Mouse (Mus musculus): ENCODE measurements around the gene Gm9736. TPM values are rescaled to one million over a fixed set of nuclear protein-coding genes. Genes with fewer than 3 reads are reported as not detected.
"Not testable (repeated sequence)": the region's sequence is repeated elsewhere in the genome, so short reads cannot be mapped to it uniquely, and the experiment has no call there.

The Gm9736 gene
- polyA plus RNA-seq (2015; fragmentation: Nextera tagmentation; extraction: Ambion mirVana) = not detected in 2 replicates

GRCm38 (mm10) chr10:77751254-77751653 lies at the start of gene Gm9736:
Gene Gm9736 (minus strand): TSS chr10:77751354.
- H3K4me3 ChIP-seq (replicated peaks); H3K4me2 ChIP-seq (replicated peaks); H3K27ac ChIP-seq; H3K36me3 ChIP-seq; H3K27me3 ChIP-seq (replicated peaks); ATAC-seq; H3K9me3 ChIP-seq; H3K9ac ChIP-seq; H3K4me1 ChIP-seq (replicated peaks): not testable (repeated sequence)
- 75% methylated on average over 1 of the region's 1 CpGs for WGBS

DNA sequence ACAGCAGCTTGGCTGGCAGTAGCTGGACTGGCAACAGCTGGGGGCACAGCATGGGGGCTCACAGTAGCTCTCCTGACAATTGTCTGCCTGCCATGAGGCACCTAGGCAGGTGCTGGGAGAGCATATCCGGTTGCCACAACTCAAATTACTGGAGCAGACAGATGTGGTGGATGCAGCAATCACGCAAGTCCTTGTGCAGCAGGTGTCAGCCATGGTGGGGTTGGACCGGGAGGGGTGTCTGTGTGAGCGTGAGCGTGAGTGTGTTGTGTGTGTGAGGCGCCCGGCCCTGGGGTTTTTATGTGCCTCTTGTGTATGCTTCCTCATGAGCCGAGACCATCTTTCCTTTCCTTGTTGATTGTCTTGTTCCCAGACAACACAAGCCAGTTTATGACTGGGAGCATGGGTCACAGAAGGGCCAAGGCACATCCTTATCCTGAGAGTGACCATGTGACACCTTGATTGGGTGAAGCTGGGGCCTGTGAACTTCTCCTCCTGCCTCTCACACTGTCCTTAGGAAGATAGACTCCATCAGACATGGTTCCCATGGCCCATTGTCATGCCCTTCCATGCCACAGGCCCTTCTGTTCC lies 47.9 kb upstream of the Gm9736 start, which contains the start of gene Gm19668:
Gm19668 (minus strand) TSS at position 213 of the 588 bp plus-strand sequence.
- Histone ChIP-seq H3K4me2 (replicated peaks) (no peak within 1 kb of the TSS), H3K27me3 (replicated peaks) (no peaks in the 10 kb centered on the region), H3K27ac (no peak within 1 kb of the TSS), H3K4me1 (replicated peaks) (no peaks in the 10 kb centered on the region), H3K36me3 (no peaks in the 10 kb centered on the region), H3K9ac (no peak within 1 kb of the TSS), H3K4me3 (replicated peaks) (no peak within 1 kb of the TSS), H3K9me3 (no peaks in the 10 kb centered on the region)
- WGBS = 56% methylated on average over 8 of the region's 8 CpGs
- no peak for ATAC-seq

DNA sequence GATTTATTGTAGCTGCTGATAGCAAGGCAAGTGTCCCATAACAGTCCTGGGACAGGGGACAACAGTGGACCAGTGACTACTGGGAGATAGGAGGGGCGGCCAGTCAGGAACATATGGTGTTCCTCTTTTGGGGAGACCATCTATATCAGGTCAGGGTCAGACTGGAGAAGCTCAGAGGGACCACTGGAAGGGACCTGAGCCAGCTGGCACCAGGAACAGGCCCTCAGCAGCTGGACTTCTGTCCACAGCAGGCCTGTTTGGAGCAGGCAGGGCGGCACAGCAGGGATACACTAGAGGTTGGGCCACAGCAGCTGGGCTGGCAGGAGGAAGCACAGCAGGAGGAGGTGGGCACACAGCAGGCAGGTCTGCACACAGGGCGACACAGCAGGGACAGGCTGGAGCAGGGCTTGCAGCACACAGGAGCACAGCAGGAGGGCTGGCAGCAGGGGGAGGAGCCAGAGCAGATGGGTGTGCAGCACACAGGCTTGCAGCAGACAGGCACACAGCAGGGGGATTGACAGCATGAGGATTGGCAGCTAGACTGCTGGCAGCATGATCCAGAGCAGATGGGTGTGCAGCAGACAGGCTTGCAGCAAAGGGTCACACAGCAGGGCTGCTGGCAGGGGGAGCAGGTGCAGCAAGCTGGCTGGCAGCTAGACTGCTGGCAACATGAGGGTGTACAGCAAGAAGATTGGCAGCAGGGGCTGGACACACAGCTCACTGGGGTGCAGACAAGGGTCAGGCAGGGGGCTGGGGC lies 47.2 kb upstream of the Gm9736 start:
- not testable (repeated sequence) for H3K4me1 ChIP-seq (replicated peaks); H3K4me3 ChIP-seq (replicated peaks); ATAC-seq; H3K36me3 ChIP-seq; H3K4me2 ChIP-seq (replicated peaks); H3K9ac ChIP-seq; H3K9me3 ChIP-seq; H3K27me3 ChIP-seq (replicated peaks); H3K27ac ChIP-seq
- 68% methylated on average over 3 of the region's 3 CpGs for WGBS

- H3K4me2 ChIP-seq (replicated peaks) = no peak overlapping the region
- no peaks in the 10 kb centered on the region for H3K36me3 ChIP-seq
- no peaks in the 10 kb centered on the region for H3K4me1 ChIP-seq (replicated peaks)
- no peak for ATAC-seq
- H3K9ac ChIP-seq = no peak overlapping the region
- 32% methylated on average over 3 of the region's 3 CpGs for WGBS
- no peaks in the 10 kb centered on the region for H3K9me3 ChIP-seq
- no peak overlapping the region for H3K4me3 ChIP-seq (replicated peaks)
- H3K27me3 ChIP-seq (replicated peaks) = no peaks in the 10 kb centered on the region
- no peak overlapping the region for H3K27ac ChIP-seq
Observed at GRCm38 (mm10) chr10:77797677-77798076, 46.5 kb upstream of the Gm9736 start.

- H3K27ac ChIP-seq = no peak within 1 kb of the TSS
- no peaks in the 10 kb centered on the region for H3K27me3 ChIP-seq (replicated peaks)
- H3K9ac ChIP-seq = no peak within 1 kb of the TSS
- no peak within 1 kb of the TSS for H3K4me2 ChIP-seq (replicated peaks)
- no peaks in the 10 kb centered on the region for H3K9me3 ChIP-seq
- 64% methylated on average over 2 of the region's 2 CpGs for WGBS
- H3K4me3 ChIP-seq (replicated peaks) = no peak within 1 kb of the TSS
- ATAC-seq = no peak
- no peaks in the 10 kb centered on the region for H3K4me1 ChIP-seq (replicated peaks)
- no peaks in the 10 kb centered on the region for H3K36me3 ChIP-seq
Observed at GRCm38 (mm10) chr10:77794976-77795375, 43.8 kb upstream of the Gm9736 start, which contains the start of gene Gm9639. Gene Gm9639 (minus strand): TSS chr10:77795076.

DNA sequence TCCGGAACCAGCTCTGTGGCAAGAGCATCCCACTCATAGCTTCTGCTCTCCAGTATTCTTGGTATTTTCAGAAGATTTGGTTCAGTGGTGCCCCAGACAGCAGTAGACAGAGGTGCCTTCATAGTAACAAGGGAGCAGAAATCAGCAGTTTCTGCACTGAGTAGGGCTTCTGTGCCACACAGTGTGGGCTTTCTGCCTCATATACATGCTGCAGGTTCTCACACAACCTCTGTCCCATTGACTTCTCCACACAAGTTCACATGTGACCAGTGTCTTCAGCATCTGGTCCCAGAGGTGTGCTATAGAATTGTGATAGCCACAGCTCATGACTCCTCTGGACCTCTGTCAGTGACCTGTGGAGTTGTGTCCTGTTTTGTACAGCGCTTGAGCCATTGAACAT lies 37.5 kb upstream of the Gm9736 start:
- Histone ChIP-seq H3K36me3 (no peaks in the 10 kb centered on the region), H3K9ac (no peak overlapping the region), H3K4me1 (replicated peaks) (no peaks in the 10 kb centered on the region), H3K4me3 (replicated peaks) (no peak overlapping the region), H3K27ac (no peak overlapping the region), H3K9me3 (no peaks in the 10 kb centered on the region), H3K4me2 (replicated peaks) (no peak overlapping the region), H3K27me3 (replicated peaks) (no peaks in the 10 kb centered on the region)
- WGBS = 82% methylated on average over 2 of the region's 2 CpGs
- no peak for ATAC-seq

DNA sequence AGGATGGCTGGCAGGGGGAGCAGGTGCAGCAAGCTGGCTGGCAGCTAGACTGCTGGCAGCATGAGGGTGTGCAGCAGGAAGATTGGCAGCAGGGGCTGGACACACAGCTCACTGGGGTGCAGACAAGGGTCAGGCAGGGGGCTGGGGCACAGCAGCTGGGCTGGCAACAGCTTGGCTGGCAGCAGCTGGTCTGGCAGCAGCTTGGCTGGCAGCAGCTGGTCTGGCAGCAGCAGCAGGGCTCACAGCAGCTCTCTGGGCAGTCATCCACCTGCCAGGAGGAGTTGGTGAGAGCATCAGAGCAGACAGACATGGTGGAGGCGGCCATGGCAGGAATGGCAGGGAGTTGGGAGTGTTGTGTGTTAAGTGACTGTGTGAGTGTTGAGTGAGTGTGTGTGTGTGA lies 36.7 kb upstream of the Gm9736 start, which contains the start of gene Gm7137:
Gm7137 (minus strand) TSS at position 325 of the 400 bp plus-strand sequence.
- 79% methylated on average over 1 of the region's 1 CpGs for WGBS
- not testable (repeated sequence) for H3K9ac ChIP-seq; H3K27me3 ChIP-seq (replicated peaks); H3K4me2 ChIP-seq (replicated peaks); H3K36me3 ChIP-seq; ATAC-seq; H3K4me1 ChIP-seq (replicated peaks); H3K4me3 ChIP-seq (replicated peaks); H3K9me3 ChIP-seq; H3K27ac ChIP-seq

DNA sequence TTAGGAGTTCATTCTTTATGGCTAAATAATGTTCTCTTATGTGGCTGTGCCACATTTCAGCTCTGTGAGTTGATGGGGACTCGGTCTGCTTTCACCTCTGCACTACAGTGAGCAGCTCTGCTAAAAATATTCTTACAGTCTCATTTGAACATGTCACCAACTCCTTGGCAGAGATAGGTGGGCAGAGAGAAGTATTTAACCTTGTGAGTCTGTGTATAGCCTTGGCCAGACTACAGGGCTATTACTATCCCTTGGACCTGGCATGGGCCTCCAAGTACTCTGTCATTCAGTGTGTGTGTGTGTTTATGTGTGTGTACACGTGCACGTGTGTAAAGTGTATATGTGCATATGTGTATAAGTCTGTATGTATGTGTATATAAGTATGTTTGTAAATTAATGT lies 32.2 kb upstream of the Gm9736 start:
- not testable (repeated sequence) for H3K9me3 ChIP-seq; H3K9ac ChIP-seq; H3K27me3 ChIP-seq (replicated peaks); H3K27ac ChIP-seq; H3K4me1 ChIP-seq (replicated peaks); H3K4me2 ChIP-seq (replicated peaks); ATAC-seq; H3K36me3 ChIP-seq; H3K4me3 ChIP-seq (replicated peaks)
- 85% methylated on average over 3 of the region's 3 CpGs for WGBS

DNA sequence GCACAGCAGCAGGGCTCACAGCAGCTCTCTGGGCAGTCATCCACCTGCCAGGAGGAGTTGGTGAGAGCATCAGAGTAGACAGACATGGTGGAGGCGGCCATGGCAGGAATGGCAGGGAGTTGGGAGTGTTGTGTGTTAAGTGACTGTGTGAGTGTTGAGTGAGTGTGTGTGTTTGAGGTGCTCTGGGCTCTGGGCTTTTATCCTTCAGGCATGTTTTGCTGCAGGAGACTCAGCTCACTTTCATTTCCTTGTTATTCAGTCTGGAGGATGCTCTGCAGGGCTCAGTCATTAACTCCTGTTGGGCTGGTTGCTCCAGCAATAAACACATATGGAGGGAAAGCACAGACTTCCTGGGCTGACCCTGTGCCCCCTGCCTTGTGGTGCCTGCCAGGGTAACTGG lies 31.3 kb upstream of the Gm9736 start, which contains the start of gene Gm3250:
Gm3250 (minus strand) TSS at position 101 of the 400 bp plus-strand sequence.
- not testable (repeated sequence) for H3K27me3 ChIP-seq (replicated peaks); H3K4me1 ChIP-seq (replicated peaks); H3K9me3 ChIP-seq; H3K4me3 ChIP-seq (replicated peaks); H3K36me3 ChIP-seq; ATAC-seq; H3K27ac ChIP-seq; H3K9ac ChIP-seq; H3K4me2 ChIP-seq (replicated peaks)
- WGBS = 67% methylated on average over 1 of the region's 1 CpGs

DNA sequence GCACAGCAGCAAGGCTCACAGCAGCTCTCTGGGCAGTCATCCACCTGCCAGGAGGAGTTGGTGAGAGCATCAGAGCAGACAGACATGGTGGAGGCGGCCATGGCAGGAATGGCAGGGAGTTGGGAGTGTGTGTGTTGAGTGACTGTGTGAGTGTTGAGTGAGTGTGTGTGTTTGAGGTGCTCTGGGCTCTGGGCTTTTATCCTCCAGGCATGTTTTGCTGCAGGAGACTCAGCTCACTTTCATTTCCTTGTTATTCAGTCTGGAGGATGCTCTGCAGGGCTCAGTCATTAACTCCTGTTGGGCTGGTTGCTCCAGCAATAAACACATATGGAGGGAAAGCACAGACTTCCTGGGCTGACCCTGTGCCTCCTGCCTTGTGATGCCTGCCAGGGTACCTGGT lies 25.7 kb upstream of the Gm9736 start, which contains the start of gene Gm7138:
Gm7138 (minus strand) TSS at position 101 of the 400 bp plus-strand sequence.
- not testable (repeated sequence) for H3K9me3 ChIP-seq; H3K27me3 ChIP-seq (replicated peaks); H3K36me3 ChIP-seq; H3K9ac ChIP-seq; H3K4me1 ChIP-seq (replicated peaks); H3K4me3 ChIP-seq (replicated peaks); H3K27ac ChIP-seq; H3K4me2 ChIP-seq (replicated peaks); ATAC-seq
- 78% methylated on average over 1 of the region's 1 CpGs for WGBS

- not testable (repeated sequence) for H3K27ac ChIP-seq; H3K4me3 ChIP-seq (replicated peaks); H3K27me3 ChIP-seq (replicated peaks); ATAC-seq; H3K36me3 ChIP-seq; H3K9ac ChIP-seq; H3K4me1 ChIP-seq (replicated peaks); H3K4me2 ChIP-seq (replicated peaks); H3K9me3 ChIP-seq
- 68% methylated on average over 2 of the region's 3 CpGs for WGBS
Observed at GRCm38 (mm10) chr10:77772142-77772541, 21.0 kb upstream of the Gm9736 start.

DNA sequence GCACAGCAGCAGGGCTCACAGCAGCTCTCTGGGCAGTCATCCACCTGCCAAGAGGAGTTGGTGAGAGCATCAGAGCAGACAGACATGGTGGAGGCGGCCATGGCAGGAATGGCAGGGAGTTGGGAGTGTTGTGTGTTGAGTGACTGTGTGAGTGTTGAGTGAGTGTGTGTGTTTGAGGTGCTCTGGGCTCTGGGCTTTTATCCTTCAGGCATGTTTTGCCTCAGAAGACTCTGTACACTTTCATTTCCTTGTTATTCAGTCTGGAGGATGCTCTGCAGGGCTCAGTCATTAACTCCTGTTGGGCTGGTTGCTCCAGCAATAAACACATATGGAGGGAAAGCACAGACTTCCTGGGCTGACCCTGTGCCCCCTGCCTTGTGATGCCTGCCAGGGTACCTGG lies 20.1 kb upstream of the Gm9736 start, which contains the start of gene Gm3238:
Gm3238 (minus strand) TSS at position 101 of the 400 bp plus-strand sequence.
- H3K27me3 ChIP-seq (replicated peaks); H3K27ac ChIP-seq; H3K4me2 ChIP-seq (replicated peaks); H3K36me3 ChIP-seq; H3K4me1 ChIP-seq (replicated peaks); H3K4me3 ChIP-seq (replicated peaks); ATAC-seq; H3K9me3 ChIP-seq; H3K9ac ChIP-seq: not testable (repeated sequence)
- 22% methylated on average over 1 of the region's 1 CpGs for WGBS

DNA sequence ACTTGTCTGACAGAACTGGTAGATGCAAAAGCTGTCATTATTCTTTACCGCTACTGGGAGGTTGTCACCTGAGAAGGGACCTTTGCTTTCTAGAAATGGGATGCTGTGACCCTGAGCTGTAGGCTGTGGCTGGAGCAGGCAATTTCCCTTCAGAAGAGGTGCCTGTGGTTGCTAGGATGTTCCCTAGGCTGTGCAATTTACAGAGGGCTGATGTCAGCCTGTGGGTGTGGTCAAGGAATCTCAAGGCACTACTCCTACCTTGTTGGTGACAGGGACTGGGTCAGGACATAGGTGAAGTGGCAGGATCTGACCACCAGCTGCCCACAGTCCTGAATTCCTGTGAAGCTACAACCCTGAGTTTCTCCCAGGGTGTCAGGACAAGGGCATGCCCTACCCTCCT lies 18.6 kb upstream of the Gm9736 start:
- H3K4me1 ChIP-seq (replicated peaks) = no peaks in the 10 kb centered on the region
- no peaks in the 10 kb centered on the region for H3K36me3 ChIP-seq
- 73% methylated on average over 1 of the region's 1 CpGs for WGBS
- no peak overlapping the region for H3K27ac ChIP-seq
- H3K9me3 ChIP-seq = no peaks in the 10 kb centered on the region
- H3K9ac ChIP-seq = no peak overlapping the region
- H3K4me2 ChIP-seq (replicated peaks) = no peak overlapping the region
- no peak for ATAC-seq
- no peaks in the 10 kb centered on the region for H3K27me3 ChIP-seq (replicated peaks)
- H3K4me3 ChIP-seq (replicated peaks) = no peak overlapping the region

Measured in intestine, embryonic 15.5 days (tissue).